Mouse (Mus musculus) hindbrain, embryonic 15.5 days (tissue): Measurements from ENCODE around the gene Saxo1. TPM values are rescaled to one million over a fixed set of nuclear protein-coding genes. Genes with fewer than 3 reads are reported as not detected.

Source experiments
- ATAC-seq: fragments of 200-750 bp; cut with Nextera tagmentation; 2 replicates; pipeline ENCODE4 v1.8.0; 2017; ENCODE audit warnings: low read depth, moderate number of reproducible peaks, moderate TSS enrichment; ENCODE audit not compliant: low FRiP score
- H3K27ac ChIP-seq: fragments of 300-500 bp; sonication (generic); replicated peaks from 2 replicates; pipeline ENCODE4 v1.5.1; 2015; ENCODE audit warnings: mild to moderate bottlenecking, inconsistent platforms
- H3K27me3 ChIP-seq: fragments of 300-500 bp; sonication (generic); 2 replicates; pipeline ENCODE4 v1.6.1; 2015; ENCODE audit warnings: control low read depth, inconsistent platforms
- H3K36me3 ChIP-seq: fragments of 300-500 bp; sonication (generic); 2 replicates; pipeline ENCODE4 v1.6.1; 2015; ENCODE audit warnings: control low read depth, inconsistent platforms
- H3K4me1 ChIP-seq: fragments of 300-500 bp; sonication (generic); replicated peaks from 2 replicates; pipeline ENCODE4 v1.6.1; 2015; ENCODE audit warnings: control low read depth, inconsistent platforms
- H3K4me2 ChIP-seq: fragments of 300-500 bp; sonication (generic); 2 replicates; pipeline ENCODE4 v1.6.1; 2015; ENCODE audit warnings: moderate library complexity, mild to moderate bottlenecking, inconsistent platforms
- H3K4me3 ChIP-seq: fragments of 300-500 bp; sonication (generic); 2 replicates; pipeline ENCODE4 v1.5.1; 2015; ENCODE audit warnings: mild to moderate bottlenecking, inconsistent platforms
- H3K9ac ChIP-seq: fragments of 300-500 bp; sonication (generic); 2 replicates; pipeline ENCODE4 v1.6.1; 2015; ENCODE audit warnings: inconsistent platforms
- H3K9me3 ChIP-seq: fragments of 300-500 bp; sonication (generic); 2 replicates; pipeline ENCODE4 v1.6.1; 2016; ENCODE audit warnings: control low read depth, inconsistent platforms
- WGBS: fragments of 180-500 bp; shearing (Covaris S2); methylation state at CpG from one replicate; pipeline ENCODE4 v1.1.7; 2015; 5-methylcytosine and 5-hydroxymethylcytosine counted together
- polyA plus RNA-seq: library from polyadenylated mRNA; unstranded; fragments of >200 nt; fragmentation: Nextera tagmentation; extraction: Ambion mirVana; gene quantifications from 2 replicates; pipeline ENCODE4 v1.2.1, GENCODE M21; 2015

The Saxo1 gene
- polyA plus RNA-seq, 1 experiment from 2014 or later, result not detected

DNA sequence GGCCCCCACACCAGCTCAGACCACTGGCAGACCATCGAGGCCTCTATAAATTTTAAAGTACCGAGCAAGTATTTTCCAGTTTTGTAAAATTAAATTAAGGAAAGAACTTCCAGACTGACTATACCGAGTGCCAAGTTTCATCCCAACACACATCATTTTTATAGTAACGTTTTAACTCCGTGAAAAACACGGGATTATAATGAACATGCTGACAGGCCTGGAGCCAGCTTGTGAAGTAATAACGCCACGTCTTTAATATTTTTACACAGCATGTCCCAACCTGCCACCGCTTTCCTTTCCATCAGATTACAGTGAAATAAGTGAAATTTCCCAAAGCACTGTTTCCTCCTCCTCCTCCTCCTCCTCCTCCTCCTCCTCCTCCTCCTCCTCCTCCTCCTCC, 149.7 kb downstream of the Saxo1 start:
- H3K27ac ChIP-seq, result no peak overlapping the region
- 84% methylated on average over 9 of the region's 9 CpGs for WGBS
- H3K27me3 ChIP-seq, result no peaks in the 10 kb centered on the region
- H3K9me3 ChIP-seq, result no peaks in the 10 kb centered on the region
- H3K4me2 ChIP-seq, result no peak overlapping the region
- no peak overlapping the region for H3K9ac ChIP-seq
- ATAC-seq, result no peak
- H3K4me1 ChIP-seq, result no peaks in the 10 kb centered on the region
- H3K36me3 ChIP-seq, result no peaks in the 10 kb centered on the region
- no peak overlapping the region for H3K4me3 ChIP-seq

DNA sequence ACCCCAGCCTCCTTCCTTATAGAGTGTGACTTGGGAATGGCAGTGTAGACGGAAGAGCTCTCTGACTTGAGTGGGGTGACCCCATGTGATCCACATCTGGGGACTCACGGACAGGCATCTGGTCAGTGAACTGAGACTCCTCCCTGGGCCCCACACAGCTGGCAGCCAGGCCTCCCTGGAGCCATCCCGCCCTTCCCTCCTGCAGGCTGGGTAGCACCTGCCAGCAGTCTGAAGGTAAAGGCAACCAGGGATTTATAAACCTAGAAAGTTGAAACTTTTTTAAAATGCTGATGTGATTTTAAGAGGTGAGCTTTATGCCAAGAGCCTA, 151.0 kb downstream of the Saxo1 start:
- Histone ChIP-seq H3K4me3 (no peak overlapping the region), H3K4me1 (no peaks in the 10 kb centered on the region), H3K36me3 (no peaks in the 10 kb centered on the region), H3K9me3 (no peaks in the 10 kb centered on the region), H3K9ac (no peak overlapping the region), H3K27me3 (no peaks in the 10 kb centered on the region), H3K27ac (no peak overlapping the region), H3K4me2 (no peak overlapping the region)
- WGBS, result 69% methylated on average over 3 of the region's 3 CpGs
- no peak for ATAC-seq

DNA sequence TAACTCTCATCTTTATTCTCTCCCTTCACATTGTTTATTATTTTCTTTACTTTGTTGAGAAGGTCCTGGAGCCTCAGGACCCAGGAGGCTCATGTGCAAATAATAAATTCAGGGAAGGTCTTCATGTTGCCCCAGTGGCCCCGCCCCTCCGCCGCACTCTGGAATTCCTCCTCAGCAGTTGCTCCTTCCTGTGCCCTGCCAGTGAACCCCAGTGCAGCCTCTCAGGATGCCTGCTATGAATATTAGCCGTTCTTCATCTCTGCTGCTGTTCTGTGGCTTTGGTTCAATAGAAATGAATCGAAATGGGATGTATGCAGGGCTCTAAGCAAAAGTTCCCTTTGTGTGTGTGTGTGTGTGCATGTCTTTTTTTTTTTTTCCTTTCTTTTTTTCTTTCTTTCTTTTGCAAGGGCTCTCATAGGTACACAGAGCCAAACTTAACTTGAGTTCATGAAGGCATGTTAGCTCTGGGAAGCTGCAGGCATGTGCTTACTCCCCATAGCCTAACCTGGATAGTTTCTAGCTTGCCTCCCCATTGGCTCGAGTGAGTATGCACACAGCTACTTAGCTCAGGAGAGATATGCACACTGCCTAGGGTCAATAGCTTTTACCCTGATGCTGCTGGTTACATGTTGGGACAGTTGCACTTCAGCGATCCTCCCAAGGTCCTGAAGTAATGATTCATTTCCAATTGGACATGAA, 151.5 kb downstream of the Saxo1 start:
- Histone ChIP-seq H3K27ac (no peak overlapping the region), H3K4me2 (no peak overlapping the region), H3K4me1 (no peaks in the 10 kb centered on the region), H3K9me3 (no peaks in the 10 kb centered on the region), H3K9ac (no peak overlapping the region), H3K4me3 (no peak overlapping the region), H3K27me3 (no peaks in the 10 kb centered on the region), H3K36me3 (no peaks in the 10 kb centered on the region)
- no peak for ATAC-seq
- WGBS, result 71% methylated on average over 7 of the region's 7 CpGs

DNA sequence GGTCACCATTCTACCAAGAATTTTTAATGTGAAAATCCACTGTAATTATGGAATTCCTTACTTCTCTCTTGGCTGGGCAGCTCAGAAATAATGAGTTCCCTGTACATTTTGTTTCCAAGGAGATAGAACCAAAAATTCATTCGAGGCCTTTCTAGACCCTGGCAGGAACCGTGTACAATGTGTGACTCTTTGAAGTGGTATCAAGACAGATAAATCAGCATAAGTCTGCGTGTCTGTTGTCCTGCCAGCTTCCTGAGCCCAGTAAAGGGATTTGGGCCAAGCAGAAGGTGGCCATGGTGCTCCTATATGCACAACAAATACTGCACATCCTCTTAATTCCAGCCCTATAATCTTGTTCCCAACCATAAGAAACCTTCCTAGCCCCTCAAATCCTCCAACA, 157.0 kb downstream of the Saxo1 start:
- Histone ChIP-seq H3K4me1 (no peaks in the 10 kb centered on the region), H3K4me3 (no peak overlapping the region), H3K27ac (no peak overlapping the region), H3K36me3 (no peaks in the 10 kb centered on the region), H3K27me3 (no peaks in the 10 kb centered on the region), H3K9ac (no peak overlapping the region), H3K9me3 (no peaks in the 10 kb centered on the region), H3K4me2 (no peak overlapping the region)
- WGBS, result 55% methylated on average over 3 of the region's 3 CpGs
- ATAC-seq, result no peak

DNA sequence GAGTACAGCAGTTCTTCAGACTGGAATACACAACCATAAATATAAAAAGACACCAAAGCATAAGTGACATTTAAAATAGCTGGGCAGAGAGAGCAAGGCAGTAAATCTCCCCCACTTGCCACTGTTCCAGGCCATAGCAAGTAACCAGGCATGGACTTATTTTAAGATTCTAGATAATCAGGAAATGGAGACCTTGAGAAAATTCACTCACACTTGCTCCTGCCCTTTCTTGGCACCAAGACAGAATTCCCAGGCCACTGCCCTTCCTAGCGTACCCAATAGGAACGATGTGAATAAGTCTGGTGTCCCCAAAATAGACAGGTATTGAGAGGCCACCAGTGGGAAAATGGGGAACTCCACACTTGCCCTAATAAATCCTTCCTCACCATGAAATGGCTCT, 160.7 kb downstream of the Saxo1 start:
- H3K4me1 ChIP-seq, result no peaks in the 10 kb centered on the region
- ATAC-seq, result no peak
- WGBS, result 74% methylated on average over 2 of the region's 2 CpGs

DNA sequence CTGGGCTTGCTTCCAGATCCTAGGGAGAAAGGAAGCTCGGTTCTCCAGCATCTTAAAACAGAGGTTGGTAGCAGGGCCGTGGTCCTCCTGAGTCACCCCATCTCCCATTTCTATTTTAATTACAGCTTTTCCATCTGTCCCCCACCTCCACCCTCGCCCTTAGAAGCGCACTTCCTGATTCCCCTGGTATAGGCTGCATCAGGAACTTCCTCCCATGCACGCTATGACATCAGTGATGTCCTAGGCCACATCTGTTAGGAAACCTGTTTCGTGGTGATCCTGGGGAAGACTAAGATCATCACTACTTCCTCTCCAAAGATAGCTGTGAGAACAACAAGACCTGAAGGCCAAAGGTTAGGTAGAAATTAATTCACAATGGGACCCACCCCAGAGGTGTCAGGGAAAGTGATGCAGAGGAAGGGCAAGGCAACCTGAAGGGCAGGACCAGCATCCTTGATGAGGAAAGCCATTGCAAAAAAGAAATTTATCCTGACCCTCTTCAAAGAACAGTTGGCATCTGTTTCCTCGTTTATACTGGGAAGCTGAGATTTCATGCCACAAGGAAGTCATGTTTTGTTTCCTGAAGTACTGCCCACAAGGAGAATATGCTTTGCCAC, 161.3 kb downstream of the Saxo1 start:
- Histone ChIP-seq H3K4me3 (no peak overlapping the region), H3K9me3 (no peaks in the 10 kb centered on the region), H3K9ac (no peak overlapping the region), H3K27ac (no peak overlapping the region), H3K4me2 (no peak overlapping the region), H3K4me1 (no peaks in the 10 kb centered on the region), H3K36me3 (no peaks in the 10 kb centered on the region), H3K27me3 (no peaks in the 10 kb centered on the region)
- no peak for ATAC-seq
- WGBS, result 75% methylated on average over 7 of the region's 7 CpGs

More for the DNA sequence above, 160.7 kb downstream of the Saxo1 start:
- Histone ChIP-seq H3K4me3 (no peak overlapping the region), H3K4me2 (no peak overlapping the region), H3K27me3 (no peaks in the 10 kb centered on the region), H3K9ac (no peak overlapping the region), H3K27ac (no peak overlapping the region), H3K9me3 (no peaks in the 10 kb centered on the region), H3K36me3 (no peaks in the 10 kb centered on the region)

DNA sequence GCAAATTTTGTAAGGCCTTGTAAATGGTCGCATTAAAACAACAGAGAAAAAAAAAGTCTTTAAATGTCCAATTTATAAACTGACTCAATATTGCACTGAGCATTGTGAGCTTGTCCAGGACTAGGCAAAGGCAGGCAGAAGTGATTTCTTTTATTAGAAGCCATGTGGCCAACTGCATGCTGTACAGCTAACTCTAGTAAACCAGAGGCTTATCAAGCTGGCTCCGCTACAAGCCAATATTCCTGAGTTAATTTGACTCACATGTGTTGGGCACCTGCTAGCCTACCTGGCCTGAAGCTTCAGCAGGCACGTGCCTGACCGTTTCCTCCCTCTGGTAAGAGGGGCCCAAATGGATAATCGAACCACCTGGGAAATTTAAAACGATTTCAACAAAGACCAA, 162.5 kb downstream of the Saxo1 start:
- Histone ChIP-seq H3K9me3 (no peaks in the 10 kb centered on the region), H3K36me3 (no peaks in the 10 kb centered on the region), H3K4me2 (no peak overlapping the region), H3K27ac (no peak overlapping the region), H3K9ac (no peak overlapping the region), H3K4me3 (no peak overlapping the region), H3K4me1 (no peaks in the 10 kb centered on the region), H3K27me3 (no peaks in the 10 kb centered on the region)
- no peak for ATAC-seq
- 71% methylated on average over 6 of the region's 6 CpGs for WGBS

Other genes with a start within 250 kb of the Saxo1 start
- 104 and 111 TPM in 2 replicates for gene Rraga, start 17.3 kb upstream of the Saxo1 start, polyA plus RNA-seq
- 6.5 and 7.5 TPM in 2 replicates for gene Haus6, start 53.7 kb upstream of the Saxo1 start, polyA plus RNA-seq
- 48.3 and 51.9 TPM in 2 replicates for gene Plin2, start 111.7 kb upstream of the Saxo1 start, polyA plus RNA-seq
- gene Dennd4c, start 190.2 kb upstream of the Saxo1 start, polyA plus RNA-seq, result 3.1 and 3.4 TPM in 2 replicates